Mouse (Mus musculus) ES-Bruce4 (cell line): ENCODE data around the gene Pus7l.

ENCODE experiments used
- CTCF ChIP-seq: IDR thresholded peaks from one replicate; pipeline ENCODE4 v1.8.1; 2011; ENCODE audit warnings: low read depth, low read length
- POLR2A ChIP-seq: IDR thresholded peaks from one replicate; pipeline ENCODE4 v1.8.1; 2011; ENCODE audit warnings: low read length; ENCODE audit not compliant: insufficient read depth

DNA sequence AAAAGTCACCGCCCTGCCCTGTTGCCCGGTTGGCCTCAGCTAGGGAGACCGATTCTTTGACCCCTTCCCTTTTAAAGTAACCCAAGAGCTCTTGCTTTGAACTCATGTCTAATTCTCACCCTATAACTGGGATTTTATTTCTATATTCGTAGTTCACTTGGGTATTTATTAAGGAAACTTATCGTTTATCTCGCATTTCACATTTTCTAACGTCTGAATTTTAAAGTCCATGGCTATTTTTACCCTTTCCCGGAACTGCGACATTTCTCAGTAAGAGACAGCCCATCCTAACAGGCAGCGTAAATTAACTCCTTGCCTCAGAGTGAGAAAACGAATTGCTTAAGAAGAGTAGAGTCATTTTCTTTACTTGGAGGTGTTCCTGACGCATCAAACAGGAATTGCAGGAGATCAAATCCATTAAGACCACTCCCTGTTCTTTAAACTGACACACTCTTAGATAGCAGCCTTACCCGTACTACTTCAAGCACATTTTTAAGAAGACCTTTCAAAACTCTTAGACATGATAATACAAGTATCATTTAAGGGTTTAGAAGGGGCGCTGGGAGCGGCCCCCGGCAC lies 25.3 kb downstream of the Pus7l start:
- TF ChIP-seq POLR2A = no peak
- no peak for TF ChIP-seq CTCF
